Comparison of ENCODE assay signal across 8 mouse cellular contexts in the genomic region with DNA sequence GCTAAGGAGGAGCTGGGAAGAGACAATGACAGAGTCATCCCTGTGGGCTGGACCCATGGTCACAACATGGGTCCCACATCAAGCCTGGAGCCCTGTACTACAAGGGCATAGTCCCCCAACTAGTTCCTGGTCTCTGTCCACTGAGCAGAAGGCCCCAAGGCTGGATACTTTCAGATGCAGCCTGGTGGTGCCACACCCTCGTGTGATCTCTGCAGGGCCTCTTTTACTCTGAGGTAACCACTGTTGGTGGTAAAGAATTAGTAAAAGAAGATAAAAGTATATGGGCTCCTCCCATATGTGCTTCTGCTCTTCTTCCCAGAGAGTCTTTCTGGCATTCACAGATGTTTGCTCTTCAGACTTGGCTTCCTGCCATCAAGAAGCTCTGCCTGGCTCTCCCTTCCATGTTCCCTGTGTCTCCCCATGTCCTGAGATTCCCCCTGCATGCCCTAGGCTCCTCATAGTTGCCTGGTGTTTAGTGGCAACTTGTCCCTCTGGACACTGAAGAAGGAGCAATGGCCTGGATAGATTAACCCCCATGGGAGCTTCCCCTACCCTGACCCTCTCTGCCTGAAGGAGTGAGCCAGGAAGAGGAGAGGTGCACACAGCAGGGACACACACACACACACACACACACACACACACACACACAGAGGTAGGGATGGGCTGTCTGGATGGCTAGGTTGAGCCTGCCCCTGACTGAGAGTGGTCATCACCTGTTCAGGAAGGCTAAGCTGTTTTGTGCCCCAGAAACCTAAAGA. TPM values are rescaled to one million over a fixed set of nuclear protein-coding genes. Genes with fewer than 3 reads are reported as not detected.
DNase-seq lines count a peak whose midpoint lies in the region; ATAC-seq and TF ChIP-seq lines count a peak whose summit lies in the region.

No protein-coding gene starts in this region.

- peak overlapping the region; percentile 77 for H3K27ac ChIP-seq in layer of hippocampus, adult 2 months
- peak overlapping the region; percentile 52 for H3K27ac ChIP-seq in embryonic facial prominence, embryonic 10.5 days (replicated peaks)
- H3K27ac ChIP-seq in heart, embryonic 16.5 days (ENCODE audit: low read length) = peak overlapping the region; percentile 85
- H3K27ac ChIP-seq in liver, postnatal 0 days (ENCODE audit: low read depth) = peak overlapping the region; percentile 29; the same call in 1 of the 2 replicates
- no peak overlapping the region for H3K27ac ChIP-seq in hindbrain, embryonic 16.5 days (ENCODE audit: low read depth, low read length)

- DNase-seq in layer of hippocampus, adult 2 months (ENCODE audit: low spot score in 2 of 2) = peak; percentile 39 to 44
- no peak for DNase-seq in layer of hippocampus, postnatal 25 days (ENCODE audit: extremely low spot score in 1 of 2, low spot score in 1 of 2)
- no peak for DNase-seq in embryonic facial prominence, embryonic 10.5 days (ENCODE audit: low spot score)
- DNase-seq in liver, postnatal 0 days = no peak
- DNase-seq in urinary bladder, postnatal 36 days (ENCODE audit: low spot score in 2 of 2) = no peak
- DNase-seq in urinary bladder, adult 18-20 months (ENCODE audit: low spot score in 2 of 2) = no peak

- ATAC-seq in heart, embryonic 16.5 days (replicated peaks; ENCODE audit: extremely low read depth, insufficient read depth, low FRiP score) = peak; percentile 56
- ATAC-seq in liver, postnatal 0 days = 0 out of 2 replicates have a peak, but pooled peaks have one; percentile 27
- no peak for ATAC-seq in hindbrain, embryonic 16.5 days

- H3K4me3 ChIP-seq in layer of hippocampus, adult 2 months = no peak overlapping the region
- H3K4me3 ChIP-seq in embryonic facial prominence, embryonic 10.5 days = no peak overlapping the region
- H3K4me3 ChIP-seq in heart, embryonic 16.5 days (ENCODE audit: low read length) = no peak overlapping the region
- no peak overlapping the region for H3K4me3 ChIP-seq in liver, postnatal 0 days (ENCODE audit: low read depth, low read length)
- H3K4me3 ChIP-seq in hindbrain, embryonic 16.5 days (ENCODE audit: low read length) = no peak overlapping the region

- no peaks in the 10 kb centered on the region for H3K27me3 ChIP-seq in embryonic facial prominence, embryonic 10.5 days (replicated peaks; ENCODE audit: low read depth, poor library complexity, severe bottlenecking)
- no peaks in the 10 kb centered on the region for H3K27me3 ChIP-seq in heart, embryonic 16.5 days (ENCODE audit: control insufficient read depth, insufficient read depth, low read length)
- H3K27me3 ChIP-seq in liver, postnatal 0 days (ENCODE audit: insufficient read depth, low read length) = no peaks in the 10 kb centered on the region
- H3K27me3 ChIP-seq in hindbrain, embryonic 16.5 days (replicated peaks; ENCODE audit: control insufficient read depth, insufficient read depth, low read length) = no peaks in the 10 kb centered on the region

- no peaks in the 10 kb centered on the region; the same call in 1 of the 2 replicates for H3K36me3 ChIP-seq in embryonic facial prominence, embryonic 10.5 days (replicated peaks)
- H3K36me3 ChIP-seq in heart, embryonic 16.5 days (ENCODE audit: control insufficient read depth, insufficient read depth) = no peaks in the 10 kb centered on the region
- H3K36me3 ChIP-seq in liver, postnatal 0 days (replicated peaks; ENCODE audit: insufficient read depth, low read length) = no peaks in the 10 kb centered on the region
- H3K36me3 ChIP-seq in hindbrain, embryonic 16.5 days (ENCODE audit: control insufficient read depth, insufficient read depth, low read length) = no peaks in the 10 kb centered on the region

- WGBS in embryonic facial prominence, embryonic 10.5 days = 62% methylated on average over 1 of the region's 1 CpGs
- 0% methylated on average over 1 of the region's 1 CpGs for WGBS in heart, embryonic 16.5 days
- WGBS in liver, postnatal 0 days (ENCODE audit: insufficient replicate concordance) = 13% methylated on average over 1 of the region's 1 CpGs
- WGBS in hindbrain, embryonic 16.5 days = 48% methylated on average over 1 of the region's 1 CpGs

- H3K4me2 ChIP-seq in heart, embryonic 16.5 days (ENCODE audit: low read depth, low read length) = no peak overlapping the region
- no peak overlapping the region for H3K4me2 ChIP-seq in liver, postnatal 0 days (ENCODE audit: low read depth, low read length)
- H3K4me2 ChIP-seq in hindbrain, embryonic 16.5 days (ENCODE audit: low read length) = no peak overlapping the region

- peaks cover 40% of the 10 kb centered on the region for H3K4me1 ChIP-seq in embryonic facial prominence, embryonic 10.5 days
- peaks cover 32% of the 10 kb centered on the region for H3K4me1 ChIP-seq in heart, embryonic 16.5 days (ENCODE audit: control insufficient read depth, insufficient read depth, low read length)
- peaks cover 17% of the 10 kb centered on the region for H3K4me1 ChIP-seq in liver, postnatal 0 days (ENCODE audit: insufficient read depth)
- peaks cover 13% of the 10 kb centered on the region for H3K4me1 ChIP-seq in hindbrain, embryonic 16.5 days (ENCODE audit: control insufficient read depth, insufficient read depth, low read depth, low read length)

- peak overlapping the region; percentile 18; the same call in 1 of the 2 replicates for H3K9ac ChIP-seq in heart, embryonic 16.5 days (ENCODE audit: low read length)
- H3K9ac ChIP-seq in liver, postnatal 0 days (replicated peaks) = no peak overlapping the region
- no peak overlapping the region for H3K9ac ChIP-seq in hindbrain, embryonic 16.5 days (ENCODE audit: low read depth, low read length)

- TF ChIP-seq CTCF in layer of hippocampus, adult 2 months (conservative IDR thresholded peaks at IDR 0.05) = no peak
- TF ChIP-seq CTCF in liver, postnatal 0 days (IDR thresholded peaks at IDR 0.05; ENCODE audit: low read depth) = no peak

- H3K9me3 ChIP-seq in embryonic facial prominence, embryonic 10.5 days = no peaks in the 10 kb centered on the region
- H3K9me3 ChIP-seq in heart, embryonic 16.5 days (replicated peaks; ENCODE audit: control insufficient read depth, low read length) = no peaks in the 10 kb centered on the region
- H3K9me3 ChIP-seq in liver, postnatal 0 days (ENCODE audit: low read length) = no peaks in the 10 kb centered on the region
- H3K9me3 ChIP-seq in hindbrain, embryonic 16.5 days (ENCODE audit: control insufficient read depth, low read length) = no peaks in the 10 kb centered on the region

- TF ChIP-seq EP300 in liver, postnatal 0 days (IDR thresholded peaks at IDR 0.05; ENCODE audit: low read depth) = no peak

RNA-seq across cellular contexts. Expression of gene Pwwp2b, which starts 24.5 kb away (rescaled TPM):
- 10 to 100 TPM; 35.0 to 37.6 TPM for total RNA-seq in layer of hippocampus, adult 2 months (2021)
- total RNA-seq in layer of hippocampus, postnatal 25 days (2021) = 10 to 100 TPM; 28.9 to 31.4 TPM
- 7.1 and 7.6 TPM in 2 replicates for polyA plus RNA-seq in embryonic facial prominence, embryonic 10.5 days (2016; fragmentation: Nextera tagmentation; extraction: Ambion mirVana)
- 7.0 and 8.1 TPM in 2 replicates for polyA plus RNA-seq in heart, embryonic 16.5 days (2015; fragmentation: Nextera tagmentation; extraction: Ambion mirVana)
- polyA plus RNA-seq in liver, postnatal 0 days (2015; fragmentation: Nextera tagmentation; extraction: Ambion mirVana) = 1.3 and 1.5 TPM in 2 replicates
- 5.6 and 6.4 TPM in 2 replicates for polyA plus RNA-seq in hindbrain, embryonic 16.5 days (2015; fragmentation: Nextera tagmentation; extraction: Ambion mirVana)

RNA-seq across cellular contexts. Expression of gene Stk32c, which starts 59.7 kb away (rescaled TPM):
- 100 to 1,000 TPM; 102 to 105 TPM for total RNA-seq in layer of hippocampus, adult 2 months (2021)
- 100 to 1,000 TPM in 1 of 2 experiments, 10 to 100 TPM in 1; 92.1 to 104 TPM for total RNA-seq in layer of hippocampus, postnatal 25 days (2021)
- 0.10 and 0.12 TPM in 2 replicates for polyA plus RNA-seq in embryonic facial prominence, embryonic 10.5 days (2016; fragmentation: Nextera tagmentation; extraction: Ambion mirVana)
- 0.06 and 0.07 TPM in 2 replicates for polyA plus RNA-seq in heart, embryonic 16.5 days (2015; fragmentation: Nextera tagmentation; extraction: Ambion mirVana)
- not detected in 2 replicates for polyA plus RNA-seq in liver, postnatal 0 days (2015; fragmentation: Nextera tagmentation; extraction: Ambion mirVana)
- polyA plus RNA-seq in hindbrain, embryonic 16.5 days (2015; fragmentation: Nextera tagmentation; extraction: Ambion mirVana) = 2.9 and 3.0 TPM in 2 replicates

Comparison
In these comparisons a context has a peak if more than half of its experiments do, and no peak if none do; other contexts are left out.
1. DNase-seq: peak in layer of hippocampus, adult 2 months (2 of 2); none in layer of hippocampus, postnatal 25 days (0 of 2), embryonic facial prominence, embryonic 10.5 days (single experiment), liver, postnatal 0 days (single experiment), urinary bladder, postnatal 36 days (0 of 2) and urinary bladder, adult 18-20 months (0 of 2).